Mouse (Mus musculus) liver, embryonic 18 days (tissue): Measurements from ENCODE around the gene Atf6. TPM values are rescaled to one million over a fixed set of nuclear protein-coding genes. Genes with fewer than 3 reads are reported as not detected.

Experiments used
- polyA plus RNA-seq: library from polyadenylated mRNA; depleted of rRNA; stranded (reverse); fragments of >200 nt; gene quantifications from 2 replicates; pipeline ENCODE4 v1.2.3, GENCODE M21; 2012; rRNA removed

The Atf6 gene
- 6.3 and 7.2 TPM in 2 replicates for polyA plus RNA-seq

GRCm38 (mm10) chr1:170867691-170868105, at the start of gene Atf6:
Atf6 (minus strand) TSS chr1:170867771.

DNA sequence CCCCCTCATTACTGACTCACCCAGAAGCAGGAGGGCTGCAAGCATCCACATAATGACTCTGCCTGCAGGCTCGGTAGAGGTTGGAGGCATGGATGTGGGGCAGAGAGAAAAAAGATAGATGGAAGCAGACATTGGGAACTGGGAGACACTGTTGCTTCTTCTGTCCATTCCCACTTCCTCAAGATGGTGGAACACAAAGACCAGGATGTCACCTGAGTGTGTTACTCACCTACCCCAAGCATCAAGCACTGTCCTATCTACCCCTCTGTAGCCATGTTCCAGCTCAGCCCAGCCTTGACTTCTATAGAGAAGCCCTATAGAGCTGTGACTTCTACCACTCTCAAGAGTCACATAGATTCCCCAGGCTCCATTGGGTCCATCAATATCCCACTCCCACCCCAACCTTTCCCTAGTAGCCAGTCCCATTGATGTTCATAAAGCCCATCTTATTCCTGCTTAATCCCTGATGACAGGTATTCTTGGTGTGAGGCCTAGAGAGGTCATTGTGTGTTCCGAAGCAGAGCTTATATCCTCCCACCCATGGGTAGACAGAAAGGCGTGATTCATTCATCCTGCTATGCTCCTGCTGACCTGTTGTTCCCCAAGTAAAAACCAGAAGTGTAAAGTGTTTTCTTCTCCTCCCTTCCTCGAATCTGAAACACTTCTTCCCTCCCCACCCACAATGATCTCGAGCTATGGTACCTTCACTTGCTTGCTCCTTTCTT, 45.5 kb upstream of the Atf6 start, which contains the start of gene Fcrlb:
Gene Fcrlb, minus strand, starts transcription at position 51 of the 725 bp plus-strand sequence.

GRCm38 (mm10) chr1:170884978-170885561, 17.5 kb upstream of the Atf6 start, which contains the start of the genes Gm26620 and Dusp12:
Gm26620 (plus strand) TSS chr1:170885065.
Dusp12 (minus strand) TSS chr1:170885540.

Other genes starting within 250 kb of the Atf6 start
- gene Olfml2b, start 223.2 kb downstream of the Atf6 start, polyA plus RNA-seq: 3.4 and 5.3 TPM in 2 replicates
- gene Gm26620, start 17.3 kb upstream of the Atf6 start, polyA plus RNA-seq: 0.32 and 0.48 TPM in 2 replicates
- gene Dusp12, start 17.8 kb upstream of the Atf6 start, polyA plus RNA-seq: 20.3 and 21.7 TPM in 2 replicates
- 0.16 and 0.21 TPM in 2 replicates for gene Fcrlb, start 45.2 kb upstream of the Atf6 start, polyA plus RNA-seq
- gene Fcrla, start 59.8 kb upstream of the Atf6 start, polyA plus RNA-seq: 5.1 and 8.6 TPM in 2 replicates
- 15.1 and 16.6 TPM in 2 replicates for gene Fcgr2b, start 108.8 kb upstream of the Atf6 start, polyA plus RNA-seq
- 14.2 and 16.1 TPM in 2 replicates for gene Fcgr4, start 151.1 kb upstream of the Atf6 start, polyA plus RNA-seq
- 39.4 and 40.8 TPM in 2 replicates for gene Fcgr3, start 197.2 kb upstream of the Atf6 start, polyA plus RNA-seq
- 2.9 and 3.3 TPM in 2 replicates for gene Cfap126, start 246.1 kb upstream of the Atf6 start, polyA plus RNA-seq